Mouse (Mus musculus): ENCODE measurements around the gene Dtx2. TPM values are rescaled to one million over a fixed set of nuclear protein-coding genes. Genes with fewer than 3 reads are reported as not detected.
"Not testable (repeated sequence)": the region's sequence is repeated elsewhere in the genome, so short reads cannot be mapped to it uniquely, and the experiment has no call there.

Dtx2 gene
- polyA plus RNA-seq, 1 experiment from 2014 or later, result 34.8 TPM

DNA sequence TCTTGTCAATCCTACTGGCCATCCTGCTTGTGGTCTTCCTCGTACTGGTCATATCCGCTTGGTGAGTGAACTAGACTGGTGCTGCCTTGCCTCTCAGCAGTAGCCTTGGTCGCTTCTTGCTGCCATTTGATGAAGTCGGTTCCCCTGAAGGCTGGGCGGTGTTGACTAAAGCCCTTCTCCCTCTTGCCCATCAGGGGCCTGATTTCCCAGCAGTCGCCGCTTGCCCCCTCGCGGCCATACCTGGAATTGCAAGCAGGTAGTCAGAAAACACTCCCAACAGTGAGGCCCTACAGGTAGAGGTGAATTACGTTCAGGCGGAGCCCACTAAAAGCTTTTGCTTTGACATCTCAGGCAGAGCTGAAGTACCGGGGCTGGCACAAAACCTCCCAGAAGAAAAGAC lies 67.0 kb downstream of the Dtx2 start:
- Histone ChIP-seq H3K27ac (no peak overlapping the region), H3K4me1 (replicated peaks) (peaks cover 19% of the 10 kb centered on the region), H3K4me3 (no peak overlapping the region)

GRCm38 (mm10) chr5:136063920-136064319 lies 69.3 kb downstream of the Dtx2 start:
- Histone ChIP-seq H3K4me1 (replicated peaks) (peaks cover 11% of the 10 kb centered on the region), H3K27ac (no peak overlapping the region), H3K4me3 (no peak overlapping the region), H3K27me3 (ENCODE audit: insufficient read depth, poor library complexity, severe bottlenecking) (peaks cover 17% of the 10 kb centered on the region), H3K9me3 (no peaks in the 10 kb centered on the region), H3K36me3 (no peaks in the 10 kb centered on the region)
- DNase-seq (ENCODE audit: low spot score), result no peak
- 90% methylated on average over 10 of the region's 10 CpGs for WGBS

More for the DNA sequence above, 67.0 kb downstream of the Dtx2 start:
- Histone ChIP-seq H3K9me3 (no peaks in the 10 kb centered on the region), H3K27me3 (ENCODE audit: insufficient read depth, poor library complexity, severe bottlenecking) (peaks cover 20% of the 10 kb centered on the region), H3K36me3 (no peaks in the 10 kb centered on the region)
- WGBS, result 14% methylated on average over 12 of the region's 12 CpGs
- peak; percentile 82 for DNase-seq (ENCODE audit: low spot score)

DNA sequence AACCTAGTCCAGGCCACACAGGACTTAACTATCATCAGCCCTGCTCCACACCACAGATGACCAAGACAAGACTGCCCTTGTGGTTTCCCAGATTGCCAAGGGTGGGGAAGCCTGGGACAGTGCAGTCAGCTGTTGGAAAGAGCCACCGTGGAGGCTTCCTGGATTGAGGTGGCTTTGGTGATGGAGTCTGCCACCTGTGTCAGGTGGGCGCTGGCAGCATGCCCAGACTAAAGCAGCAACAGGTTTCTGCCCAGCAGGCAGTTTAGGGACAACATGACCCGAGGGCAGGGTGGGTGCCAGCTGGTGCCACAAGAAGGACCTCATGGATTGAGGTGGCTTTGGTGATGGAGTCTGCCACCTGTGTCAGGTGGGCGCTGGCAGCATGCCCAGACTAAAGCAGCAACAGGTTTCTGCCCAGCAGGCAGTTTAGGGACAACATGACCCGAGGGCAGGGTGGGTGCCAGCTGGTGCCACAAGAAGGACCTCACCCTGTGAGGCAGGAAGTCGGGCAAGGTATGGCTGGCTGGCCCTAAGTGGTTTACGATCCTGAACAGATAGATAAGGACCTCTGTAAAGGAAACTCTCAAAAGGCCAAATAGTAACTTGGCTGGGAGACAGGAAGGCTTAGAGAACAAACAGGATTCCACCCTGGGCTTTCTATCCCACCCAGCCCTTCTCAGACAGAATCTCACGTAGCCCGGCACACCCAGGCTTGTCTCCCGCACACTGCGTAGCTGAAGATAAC lies 72.0 kb downstream of the Dtx2 start:
- 87% methylated on average over 11 of the region's 11 CpGs for WGBS

DNA sequence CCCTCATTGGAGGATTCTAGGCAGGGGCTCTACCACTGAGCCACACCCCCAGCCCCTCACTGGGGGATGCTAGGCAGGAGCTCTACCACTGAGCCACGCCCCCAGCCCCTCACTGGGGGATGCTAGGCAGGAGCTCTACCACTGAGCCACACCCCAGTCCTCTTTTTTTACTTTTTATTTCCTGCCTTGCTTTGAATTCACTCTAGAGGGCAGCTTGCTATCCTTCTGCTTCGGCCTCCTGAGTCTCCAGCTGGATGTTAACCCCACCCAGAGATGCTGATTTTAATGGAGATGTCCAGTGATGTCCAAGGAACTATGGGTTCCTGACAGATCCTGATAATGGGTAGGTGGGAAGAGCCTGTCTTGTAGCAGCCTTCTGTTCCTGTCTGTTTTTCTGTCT lies 74.8 kb downstream of the Dtx2 start:
- no peak overlapping the region for H3K4me3 ChIP-seq
- no peaks in the 10 kb centered on the region for H3K4me1 ChIP-seq (replicated peaks)
- H3K27ac ChIP-seq, result no peak overlapping the region
- DNase-seq (ENCODE audit: low spot score), result no peak
- WGBS, result 66% methylated on average over 2 of the region's 2 CpGs
- no peaks in the 10 kb centered on the region for H3K27me3 ChIP-seq (ENCODE audit: insufficient read depth, poor library complexity, severe bottlenecking)
- no peaks in the 10 kb centered on the region for H3K9me3 ChIP-seq
- no peaks in the 10 kb centered on the region for H3K36me3 ChIP-seq

More for the DNA sequence above, 72.0 kb downstream of the Dtx2 start:
- not testable (repeated sequence) for H3K4me3 ChIP-seq; DNase-seq (ENCODE audit: low spot score); H3K27ac ChIP-seq; H3K9me3 ChIP-seq; H3K36me3 ChIP-seq; H3K4me1 ChIP-seq (replicated peaks); H3K27me3 ChIP-seq (ENCODE audit: insufficient read depth, poor library complexity, severe bottlenecking)

GRCm38 (mm10) chr5:136073051-136073450 lies 78.5 kb downstream of the Dtx2 start:
- no peaks in the 10 kb centered on the region for H3K4me1 ChIP-seq (replicated peaks)
- H3K27ac ChIP-seq, result no peak overlapping the region
- 70% methylated on average over 6 of the region's 6 CpGs for WGBS
- H3K27me3 ChIP-seq (ENCODE audit: insufficient read depth, poor library complexity, severe bottlenecking), result no peaks in the 10 kb centered on the region
- no peak overlapping the region for H3K4me3 ChIP-seq
- no peaks in the 10 kb centered on the region for H3K9me3 ChIP-seq
- no peak for DNase-seq (ENCODE audit: low spot score)
- no peaks in the 10 kb centered on the region for H3K36me3 ChIP-seq

GRCm38 (mm10) chr5:136073526-136073925 lies 78.9 kb downstream of the Dtx2 start:
- 65% methylated on average over 11 of the region's 11 CpGs for WGBS
- no peak overlapping the region for H3K27ac ChIP-seq
- no peaks in the 10 kb centered on the region for H3K9me3 ChIP-seq
- DNase-seq (ENCODE audit: low spot score), result no peak
- H3K4me1 ChIP-seq (replicated peaks), result no peaks in the 10 kb centered on the region
- no peak overlapping the region for H3K4me3 ChIP-seq
- no peaks in the 10 kb centered on the region for H3K36me3 ChIP-seq
- H3K27me3 ChIP-seq (ENCODE audit: insufficient read depth, poor library complexity, severe bottlenecking), result no peaks in the 10 kb centered on the region

DNA sequence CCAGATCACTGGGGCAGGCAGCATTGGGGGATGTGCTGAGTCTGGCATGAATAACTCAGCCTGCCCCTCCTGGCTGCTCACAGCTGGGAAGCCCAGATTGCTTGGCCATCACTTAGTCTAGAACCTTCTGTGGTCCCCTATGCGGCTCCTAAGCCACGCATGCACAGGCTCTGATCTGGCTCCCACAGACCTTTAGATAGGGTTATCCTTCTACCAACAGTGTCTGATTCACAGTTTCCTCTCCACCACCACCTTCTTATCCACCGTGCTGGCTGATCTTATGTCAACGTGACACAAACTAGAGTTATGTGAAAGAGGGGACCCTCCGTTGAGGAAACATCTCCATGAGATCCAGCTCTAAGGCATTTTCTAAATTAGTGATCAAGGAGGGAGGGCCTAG lies 80.5 kb downstream of the Dtx2 start:
- Histone ChIP-seq H3K36me3 (no peaks in the 10 kb centered on the region), H3K4me3 (no peak overlapping the region), H3K27ac (no peak overlapping the region), H3K27me3 (ENCODE audit: insufficient read depth, poor library complexity, severe bottlenecking) (no peaks in the 10 kb centered on the region), H3K4me1 (replicated peaks) (no peaks in the 10 kb centered on the region), H3K9me3 (no peaks in the 10 kb centered on the region)
- no peak for DNase-seq (ENCODE audit: low spot score)
- 89% methylated on average over 5 of the region's 5 CpGs for WGBS

DNA sequence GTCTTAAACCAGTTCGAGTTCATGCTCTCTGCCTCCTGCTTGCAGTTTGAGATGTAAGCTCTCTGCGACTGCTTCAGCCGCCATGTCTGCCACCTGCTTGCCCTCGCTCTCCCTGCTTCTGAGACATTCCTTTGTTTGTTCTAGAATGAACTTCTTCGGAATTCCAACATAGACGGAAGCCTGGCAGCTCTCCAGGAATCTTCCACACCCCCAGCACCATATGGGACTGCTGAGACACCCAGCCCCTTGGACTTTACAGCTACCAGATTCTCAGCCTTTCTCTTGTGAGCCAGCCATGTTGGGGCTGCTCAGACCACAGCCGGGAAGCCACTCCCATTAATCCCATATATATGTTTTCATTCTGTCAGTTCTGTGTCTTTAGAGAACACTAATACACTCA lies 81.7 kb downstream of the Dtx2 start:
- DNase-seq (ENCODE audit: low spot score), result no peak

GRCm38 (mm10) chr5:136077001-136077550 lies 82.5 kb downstream of the Dtx2 start:
- Histone ChIP-seq H3K4me1 (replicated peaks) (no peaks in the 10 kb centered on the region), H3K4me3 (no peak overlapping the region), H3K36me3 (no peaks in the 10 kb centered on the region), H3K27ac (no peak overlapping the region), H3K9me3 (no peaks in the 10 kb centered on the region), H3K27me3 (ENCODE audit: insufficient read depth, poor library complexity, severe bottlenecking) (no peaks in the 10 kb centered on the region)
- DNase-seq (ENCODE audit: low spot score), result no peak
- WGBS, result 90% methylated on average over 9 of the region's 9 CpGs

More for the DNA sequence above, 81.7 kb downstream of the Dtx2 start:
- WGBS, result 65% methylated on average over 7 of the region's 7 CpGs
- H3K4me3 ChIP-seq, result no peak overlapping the region
- no peaks in the 10 kb centered on the region for H3K4me1 ChIP-seq (replicated peaks)
- H3K27ac ChIP-seq, result no peak overlapping the region
- no peaks in the 10 kb centered on the region for H3K27me3 ChIP-seq (ENCODE audit: insufficient read depth, poor library complexity, severe bottlenecking)
- no peaks in the 10 kb centered on the region for H3K36me3 ChIP-seq
- H3K9me3 ChIP-seq, result no peaks in the 10 kb centered on the region

DNA sequence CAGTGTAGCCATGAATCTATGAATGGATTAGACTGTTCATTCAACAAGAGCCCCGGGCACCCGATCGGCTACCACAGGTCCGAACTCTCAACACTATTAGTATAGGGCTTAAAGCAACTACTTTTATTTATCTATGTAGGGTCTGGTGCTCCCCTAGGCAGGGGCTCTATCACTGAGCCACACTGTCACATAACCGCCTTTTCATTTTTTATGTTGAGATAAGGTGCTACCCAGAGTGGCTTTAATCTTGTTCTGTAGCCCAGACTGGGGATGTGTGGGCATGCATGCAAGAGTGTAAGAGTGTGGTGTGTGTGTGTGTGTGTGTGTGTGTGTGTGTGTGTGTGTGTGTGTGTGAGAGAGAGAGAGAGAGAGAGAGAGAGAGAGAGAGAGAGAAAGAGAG lies 83.5 kb downstream of the Dtx2 start:
- Histone ChIP-seq H3K36me3 (no peaks in the 10 kb centered on the region), H3K9me3 (no peaks in the 10 kb centered on the region), H3K4me1 (replicated peaks) (no peaks in the 10 kb centered on the region), H3K27ac (no peak overlapping the region), H3K27me3 (ENCODE audit: insufficient read depth, poor library complexity, severe bottlenecking) (no peaks in the 10 kb centered on the region), H3K4me3 (no peak overlapping the region)
- 95% methylated on average over 5 of the region's 5 CpGs for WGBS
- no peak for DNase-seq (ENCODE audit: low spot score)

DNA sequence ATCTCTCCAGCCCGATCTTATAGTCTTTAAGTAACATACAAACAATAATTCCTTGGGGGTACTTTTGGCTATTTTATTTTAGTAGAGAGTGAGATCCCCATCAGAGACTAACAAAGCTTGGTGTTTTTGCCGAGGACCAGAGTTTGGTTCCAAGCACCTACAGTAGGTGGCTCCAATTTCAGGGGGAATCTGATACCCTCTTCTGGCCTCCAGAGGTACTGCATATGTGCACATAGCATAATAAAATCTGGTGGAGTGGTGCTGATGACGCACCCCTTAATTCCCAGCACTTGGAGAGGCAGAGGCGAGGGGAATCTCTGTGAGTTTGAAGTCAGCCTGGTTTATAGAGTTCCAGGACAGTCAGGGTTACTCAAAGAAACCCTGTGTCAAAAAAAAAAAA lies 87.7 kb downstream of the Dtx2 start:
- no peak for DNase-seq (ENCODE audit: low spot score)
- 78% methylated on average over 4 of the region's 4 CpGs for WGBS
- Histone ChIP-seq H3K4me1 (replicated peaks) (peaks cover 26% of the 10 kb centered on the region), H3K27me3 (ENCODE audit: insufficient read depth, poor library complexity, severe bottlenecking) (peaks cover 34% of the 10 kb centered on the region), H3K9me3 (no peaks in the 10 kb centered on the region), H3K36me3 (no peaks in the 10 kb centered on the region), H3K4me3 (no peak overlapping the region), H3K27ac (no peak overlapping the region)
